Mouse (Mus musculus) spleen, adult 2 months (tissue): ENCODE measurements at regions not wholly inside any gene's neighbourhood (a gene's known extent, or its start where the extent isn't known, plus 50 kb on each side); places are given as distances from the start of the nearest gene placed in this dataset.
A peak's percentile ranks its signal among the peaks of the same experiment; 100 is the strongest.

Experiments
- DNase-seq, 2 experiments: peaks; one replicate each; pipeline versions ENCODE4 v3.0.0 to v3.0.0-alpha.2; 2012 to 2021; ENCODE audit warnings: low spot score in 2 of 2, low read depth in 1 of 2
- H3K27ac ChIP-seq: fragments of 200-500 bp; 2 replicates; pipeline ENCODE4 v1.5.1; 2012; ENCODE audit warnings: low read length, inconsistent platforms; ENCODE audit not compliant: insufficient read depth
- H3K27me3 ChIP-seq: fragments of 200-500 bp; 2 replicates; pipeline ENCODE4 v1.6.1; 2012; ENCODE audit warnings: mild to moderate bottlenecking, moderate library complexity, low read length, inconsistent platforms; ENCODE audit not compliant: control insufficient read depth, insufficient read depth
- H3K36me3 ChIP-seq: fragments of 200-500 bp; 2 replicates; pipeline ENCODE4 v1.6.1; 2012; ENCODE audit warnings: mild to moderate bottlenecking, low read length, inconsistent platforms; ENCODE audit not compliant: control insufficient read depth, insufficient read depth
- H3K4me1 ChIP-seq: fragments of 200-500 bp; 2 replicates; pipeline ENCODE4 v1.6.1; 2011; ENCODE audit warnings: inconsistent platforms; ENCODE audit not compliant: control insufficient read depth, insufficient read depth, insufficient read length
- H3K4me3 ChIP-seq: fragments of 200-500 bp; 2 replicates; pipeline ENCODE4 v1.5.1; 2011; ENCODE audit warnings: mild to moderate bottlenecking, inconsistent platforms; ENCODE audit not compliant: insufficient read depth, insufficient read length; ENCODE audit errors: extremely low read depth
- CTCF ChIP-seq: fragments of 200-500 bp; IDR thresholded peaks from 2 replicates; pipeline ENCODE4 v1.5.1; 2011; ENCODE audit warnings: mild to moderate bottlenecking, inconsistent platforms; ENCODE audit not compliant: insufficient read depth, insufficient read length, insufficient replicate concordance; ENCODE audit errors: extremely low read depth
- POLR2A ChIP-seq: fragments of 200-500 bp; IDR thresholded peaks from 2 replicates; pipeline ENCODE4 v1.6.1; 2011; ENCODE audit warnings: low read depth, low read length, inconsistent platforms
- WGBS: fragments of 180-500 bp; shearing (Covaris S2); methylation state at CpG from one replicate; pipeline ENCODE4 v1.1.7; 2018; 5-methylcytosine and 5-hydroxymethylcytosine counted together

DNA sequence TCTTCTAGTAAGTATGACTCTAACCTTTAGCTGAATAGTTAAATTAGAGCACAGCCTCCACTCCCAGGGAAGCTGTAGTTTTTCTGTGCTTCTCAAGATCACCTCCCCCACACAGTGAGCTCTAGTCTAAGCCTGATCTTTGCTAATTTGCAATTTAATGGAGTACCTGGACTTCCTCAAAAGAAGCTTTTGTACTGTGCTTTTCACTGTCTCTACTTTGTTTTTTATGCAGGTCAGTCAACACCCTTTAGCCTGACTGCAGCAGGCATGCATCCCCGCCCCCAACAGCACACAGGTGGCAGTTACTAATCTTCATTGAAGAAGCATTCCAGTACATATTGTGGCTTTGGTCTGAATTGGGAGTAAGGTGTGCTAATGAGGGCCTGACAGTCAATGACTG lies 129.4 kb upstream of the Megf9 start:
- 83% methylated on average over 1 of the region's 1 CpGs for WGBS
- Histone ChIP-seq H3K27ac (no peak overlapping the region), H3K36me3 (no peaks in the 10 kb centered on the region), H3K4me1 (no peaks in the 10 kb centered on the region), H3K4me3 (no peak overlapping the region), H3K27me3 (no peaks in the 10 kb centered on the region)
- DNase-seq: no peak
- TF ChIP-seq CTCF: no peak
- TF ChIP-seq POLR2A: no peak

DNA sequence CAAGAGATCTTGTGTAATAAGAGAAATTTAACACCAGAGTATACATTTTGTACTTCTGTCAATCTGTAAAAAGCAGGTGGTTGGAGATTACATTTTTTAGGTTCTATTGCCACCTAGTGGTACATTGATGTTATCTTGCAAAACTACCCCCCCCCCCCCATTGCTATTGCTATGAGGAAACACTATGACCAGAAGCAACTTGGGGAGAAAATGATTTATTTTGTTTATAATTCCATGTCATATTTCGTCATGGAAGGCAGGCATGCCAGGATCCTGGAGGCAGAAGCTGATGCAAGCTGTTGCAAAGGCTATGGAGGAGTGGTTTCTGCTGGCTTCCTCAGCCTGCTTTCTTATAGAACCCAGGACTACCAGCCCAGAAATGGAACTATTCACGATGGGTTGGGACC lies 86.6 kb upstream of the Megf9 start:
- TF ChIP-seq CTCF: no peak
- TF ChIP-seq POLR2A: no peak
- Histone ChIP-seq H3K27me3 (no peaks in the 10 kb centered on the region), H3K4me3 (no peak overlapping the region), H3K27ac (no peak overlapping the region), H3K36me3 (no peaks in the 10 kb centered on the region), H3K4me1 (no peaks in the 10 kb centered on the region)
- DNase-seq: no peak
- 53% methylated on average over 2 of the region's 2 CpGs for WGBS

DNA sequence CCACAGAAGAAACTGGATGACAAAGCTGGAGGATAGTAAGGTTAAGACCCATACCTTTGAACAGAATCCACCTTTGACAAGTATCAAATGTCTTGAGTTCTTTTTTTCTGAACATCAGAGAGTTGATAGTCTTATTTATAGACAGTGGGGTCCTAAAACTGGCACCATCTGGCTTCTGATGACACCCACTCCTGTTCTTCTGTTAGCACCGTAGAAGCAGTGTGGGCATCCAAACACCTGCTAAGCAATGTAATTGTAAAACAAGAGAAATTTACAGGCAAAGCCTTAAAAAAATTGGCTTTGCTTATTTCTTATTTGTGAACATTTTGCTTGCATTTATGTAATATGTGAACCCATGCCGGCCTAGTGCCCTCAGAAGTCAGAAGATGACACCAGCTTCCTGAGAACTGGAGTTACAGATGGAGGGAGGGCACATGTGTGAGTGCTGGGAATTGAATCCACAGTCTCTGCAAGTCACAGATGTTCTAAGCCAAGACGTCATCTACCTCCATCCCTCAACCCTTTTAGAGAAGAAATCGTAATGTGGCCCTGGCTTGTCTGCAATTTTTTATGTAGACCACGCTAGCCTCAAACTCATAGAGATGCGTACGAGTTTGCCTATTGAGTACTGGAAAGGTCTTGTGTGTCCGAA lies 85.0 kb upstream of the Megf9 start:
- Histone ChIP-seq H3K4me1 (no peaks in the 10 kb centered on the region), H3K27ac (no peak overlapping the region), H3K27me3 (no peaks in the 10 kb centered on the region), H3K36me3 (no peaks in the 10 kb centered on the region), H3K4me3 (no peak overlapping the region)
- no peak for DNase-seq
- no peak for TF ChIP-seq POLR2A
- TF ChIP-seq CTCF: no peak
- 90% methylated on average over 8 of the region's 8 CpGs for WGBS

DNA sequence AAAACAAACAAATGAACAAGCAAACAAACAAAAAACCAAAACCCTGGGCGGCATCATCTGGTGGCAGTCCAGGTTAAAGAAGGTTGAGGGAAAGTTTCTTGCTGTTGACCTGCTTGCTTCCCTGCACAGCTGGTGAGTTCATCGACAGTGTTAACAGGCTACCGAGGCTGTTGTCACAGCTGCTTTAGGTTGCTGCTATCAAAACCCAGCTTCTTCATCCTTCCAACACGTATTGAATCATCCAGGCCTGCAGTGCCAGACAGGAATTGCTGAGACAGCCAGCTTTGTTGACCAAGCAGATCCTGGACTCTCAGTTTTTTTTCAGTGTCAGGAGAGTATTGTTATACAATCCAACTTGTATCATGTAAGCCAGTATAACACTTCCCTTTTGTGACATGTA lies 81.0 kb upstream of the Megf9 start:
- DNase-seq: no peak
- Histone ChIP-seq H3K4me1 (no peaks in the 10 kb centered on the region), H3K36me3 (no peaks in the 10 kb centered on the region), H3K27me3 (no peaks in the 10 kb centered on the region), H3K27ac (no peak overlapping the region), H3K4me3 (no peak overlapping the region)
- WGBS: 75% methylated on average over 4 of the region's 4 CpGs
- no peak for TF ChIP-seq POLR2A

DNA sequence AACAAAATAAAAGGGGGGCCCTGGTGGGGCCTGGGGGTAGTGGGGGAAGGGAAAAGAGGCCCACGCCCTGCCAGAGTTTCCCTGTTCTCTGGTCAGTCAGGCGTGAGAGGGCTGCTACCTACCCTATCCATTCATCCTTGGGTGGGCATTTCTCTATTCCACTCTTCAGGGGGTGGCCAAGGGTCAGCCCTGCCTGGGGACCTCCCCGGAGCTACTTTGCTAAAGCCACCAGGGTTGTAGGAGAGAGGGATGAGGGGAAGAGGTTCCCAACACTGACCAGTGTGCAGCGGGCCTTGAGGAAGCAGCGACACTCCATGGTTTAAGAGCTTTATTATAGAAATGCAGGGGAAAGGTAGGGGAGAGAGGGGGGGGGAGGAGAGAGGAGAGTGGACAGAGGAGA lies 79.6 kb upstream of the Megf9 start:
- TF ChIP-seq POLR2A (no peak), CTCF (no peak)
- no peaks in the 10 kb centered on the region for H3K27me3 ChIP-seq
- H3K4me3 ChIP-seq: no peak overlapping the region
- no peak for DNase-seq
- no peaks in the 10 kb centered on the region for H3K36me3 ChIP-seq
- 90% methylated on average over 5 of the region's 5 CpGs for WGBS
- no peaks in the 10 kb centered on the region for H3K4me1 ChIP-seq
- H3K27ac ChIP-seq: no peak overlapping the region

DNA sequence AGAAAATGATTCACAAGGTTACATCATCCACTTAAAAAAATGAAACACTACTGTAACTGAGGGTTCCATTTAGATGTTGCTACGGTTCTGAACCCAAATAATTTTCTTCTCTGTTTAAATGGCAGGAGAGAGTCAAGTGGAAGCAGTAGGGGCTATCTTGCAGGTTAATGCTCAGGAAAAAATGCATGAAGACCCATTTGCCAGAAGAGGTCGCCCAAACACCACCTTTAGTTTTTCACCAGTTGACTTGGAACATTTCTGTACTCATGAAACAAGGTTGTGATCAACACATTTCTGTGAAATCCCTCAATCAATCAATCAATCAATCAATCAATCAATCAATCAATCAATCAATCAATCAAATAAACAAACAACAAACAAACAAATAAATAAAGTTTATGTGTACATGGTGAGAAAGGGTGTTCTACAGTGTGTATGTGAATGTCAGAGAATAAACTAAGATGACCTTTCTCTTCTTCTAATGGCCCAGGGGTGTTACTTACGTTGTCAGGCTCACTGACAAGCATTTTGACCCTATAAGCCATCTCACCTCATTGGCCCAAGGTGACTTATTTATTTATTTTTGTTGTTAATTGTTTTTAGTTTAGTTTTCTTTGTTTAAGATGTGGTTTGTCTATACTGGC lies 68.5 kb upstream of the Megf9 start:
- no peaks in the 10 kb centered on the region for H3K27me3 ChIP-seq
- no peak overlapping the region for H3K27ac ChIP-seq
- peak in 1 of 2 experiments; percentile 6 for DNase-seq
- WGBS: 28% methylated on average over 3 of the region's 3 CpGs
- H3K4me3 ChIP-seq: no peak overlapping the region
- H3K36me3 ChIP-seq: no peaks in the 10 kb centered on the region
- no peaks in the 10 kb centered on the region for H3K4me1 ChIP-seq
- no peak for TF ChIP-seq POLR2A
- no peak for TF ChIP-seq CTCF

DNA sequence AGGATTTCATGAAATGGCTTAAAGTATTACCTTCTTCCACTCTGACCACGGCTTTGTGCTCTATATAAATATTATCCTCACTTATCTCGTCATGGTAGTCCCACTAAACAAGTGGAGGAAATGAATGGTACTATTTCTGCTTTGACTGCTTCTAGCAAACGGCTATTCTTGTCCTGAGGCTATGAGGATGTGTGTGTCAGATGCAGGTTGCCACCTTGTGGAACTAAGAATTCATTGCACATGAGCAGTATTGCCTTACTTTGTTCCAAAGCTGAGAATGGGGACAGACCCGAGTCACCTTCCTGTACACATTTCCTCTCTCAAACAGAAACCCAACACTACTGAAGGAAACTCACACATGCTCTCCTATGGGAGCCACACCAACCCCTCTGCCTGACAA lies 66.5 kb upstream of the Megf9 start:
- H3K27me3 ChIP-seq: no peaks in the 10 kb centered on the region
- 2% methylated on average over 4 of the region's 4 CpGs for WGBS
- no peak overlapping the region for H3K27ac ChIP-seq
- H3K36me3 ChIP-seq: no peaks in the 10 kb centered on the region
- TF ChIP-seq CTCF (0 out of 2 replicates have a peak, but pooled peaks have one; percentile 34), POLR2A (no peak)
- no peak overlapping the region for H3K4me3 ChIP-seq
- DNase-seq: no peak
- no peaks in the 10 kb centered on the region for H3K4me1 ChIP-seq
